Mouse (Mus musculus) left cerebral cortex, adult 2 months (tissue): ENCODE measurements around the gene Zdbf2. TPM values are rescaled to one million over a fixed set of nuclear protein-coding genes. Genes with fewer than 3 reads are reported as not detected.

Source experiments
- DNase-seq, 2 experiments: peaks; one replicate each; pipeline ENCODE4 v3.0.0; 2021 to 2022; ENCODE audit warnings: low spot score in 2 of 2, mixed read lengths in 1 of 2; ENCODE audit errors: extremely low spot score in 1 of 2
- H3K27ac ChIP-seq: fragments of 200-600 bp; 2 replicates; pipeline ENCODE4 v1.8.1; 2022
- H3K4me3 ChIP-seq: fragments of 200-600 bp; 2 replicates; pipeline ENCODE4 v1.8.1; 2022
- CTCF ChIP-seq: fragments of 200-600 bp; IDR thresholded peaks from 2 replicates; pipeline ENCODE4 v1.8.1; 2022; ENCODE audit warnings: antibody characterized with exemption, mild to moderate bottlenecking, moderate library complexity
- intact Hi-C: fragments of 180-260 bp; cut with DNase I; formaldehyde crosslinking; loops from one replicate; pipeline ENCODE4 v1.15.1; 2025
- long read RNA-seq, 2 experiments: library from polyadenylated mRNA; stranded (forward); transcript quantifications; one replicate each; pipeline ENCODE4 v2.0.0; 2021; ENCODE audit warnings: borderline mapping rate in 2 of 2
- total RNA-seq, 2 experiments: library from RNA; stranded (reverse); gene quantifications; 2 replicates each; pipeline ENCODE4 v1.2.3; 2021

The Zdbf2 gene
- total RNA-seq: 10 to 100 TPM; 18.2 to 32.6 TPM
- long read RNA-seq, experiment 1, partial matches to known transcripts: 0 of 2 reads
- long read RNA-seq, experiment 1, other reads (novel, unspliced or antisense): 2 of 2 reads
- long read RNA-seq, experiment 2, partial matches to known transcripts: 0 of 2 reads
- long read RNA-seq, experiment 2, other reads (novel, unspliced or antisense): 2 of 2 reads

- Histone ChIP-seq H3K4me3 (peak within 1 kb of the TSS; percentile 28), H3K27ac (no peak within 1 kb of the TSS)
- intact Hi-C loops: loop anchor here (5.0 kb wide), 1 partner anchor 91 kb away; no protein-coding TSS in a partner anchor
- DNase-seq: peak in 1 of 2 experiments; percentile 43
- no peak for TF ChIP-seq CTCF
These were observed at the start of gene Zdbf2 for GRCm38 (mm10) chr1:63272741-63273338. TSS of gene Zdbf2 (plus strand) at chr1:63273265.

- TF ChIP-seq CTCF: no peak
- no peak for DNase-seq
- intact Hi-C loops: no loop called here
- Histone ChIP-seq H3K27ac (no peak overlapping the region), H3K4me3 (no peak overlapping the region)
These were observed 48.1 kb upstream of the Zdbf2 start for GRCm38 (mm10) chr1:63225009-63225408.

- Histone ChIP-seq H3K27ac (no peak overlapping the region), H3K4me3 (no peak overlapping the region)
- TF ChIP-seq CTCF: no peak
- intact Hi-C loops: no loop called here
- DNase-seq: no peak
These were observed 47.2 kb upstream of the Zdbf2 start for GRCm38 (mm10) chr1:63225890-63226289.

GRCm38 (mm10) chr1:63227241-63227640 is 45.8 kb upstream of the Zdbf2 start:
- no peak for TF ChIP-seq CTCF
- no peak for DNase-seq
- intact Hi-C loops: no loop called here
- Histone ChIP-seq H3K27ac (no peak overlapping the region), H3K4me3 (no peak overlapping the region)

GRCm38 (mm10) chr1:63237371-63237770 is 35.7 kb upstream of the Zdbf2 start:
- DNase-seq: no peak
- intact Hi-C loops: no loop called here
- no peak overlapping the region for H3K4me3 ChIP-seq
- H3K27ac ChIP-seq: no peak overlapping the region
- TF ChIP-seq CTCF: no peak

GRCm38 (mm10) chr1:63239305-63239704 is 33.8 kb upstream of the Zdbf2 start:
- Histone ChIP-seq H3K27ac (no peak overlapping the region), H3K4me3 (no peak overlapping the region)
- no peak for TF ChIP-seq CTCF
- intact Hi-C loops: no loop called here
- DNase-seq: no peak

GRCm38 (mm10) chr1:63239751-63240150 is 33.3 kb upstream of the Zdbf2 start:
- Histone ChIP-seq H3K4me3 (no peak overlapping the region), H3K27ac (no peak overlapping the region)
- intact Hi-C loops: no loop called here
- DNase-seq: no peak
- no peak for TF ChIP-seq CTCF

- TF ChIP-seq CTCF: no peak
- no peak for DNase-seq
- H3K27ac ChIP-seq: no peak overlapping the region
- intact Hi-C loops: no loop called here
- H3K4me3 ChIP-seq: no peak overlapping the region
These were observed 29.2 kb upstream of the Zdbf2 start for GRCm38 (mm10) chr1:63243854-63244253.

GRCm38 (mm10) chr1:63246862-63247521 is 26.1 kb upstream of the Zdbf2 start:
- Histone ChIP-seq H3K27ac (no peak overlapping the region), H3K4me3 (no peak overlapping the region)
- TF ChIP-seq CTCF: no peak
- intact Hi-C loops: no loop called here
- no peak for DNase-seq

GRCm38 (mm10) chr1:63247831-63248359 is 25.2 kb upstream of the Zdbf2 start:
- no peak overlapping the region for H3K4me3 ChIP-seq
- no peak for TF ChIP-seq CTCF
- intact Hi-C loops: no loop called here
- no peak for DNase-seq
- no peak overlapping the region for H3K27ac ChIP-seq

- intact Hi-C loops: no loop called here
- Histone ChIP-seq H3K27ac (no peak overlapping the region), H3K4me3 (no peak overlapping the region)
- no peak for DNase-seq
- no peak for TF ChIP-seq CTCF
These were observed 24.7 kb upstream of the Zdbf2 start for GRCm38 (mm10) chr1:63248360-63248851.

GRCm38 (mm10) chr1:63249261-63249660 is 23.8 kb upstream of the Zdbf2 start:
- H3K27ac ChIP-seq: no peak overlapping the region
- intact Hi-C loops: no loop called here
- H3K4me3 ChIP-seq: no peak overlapping the region
- no peak for DNase-seq
- no peak for TF ChIP-seq CTCF
